Mouse (Mus musculus): ENCODE measurements around the gene Itpkc. TPM values are rescaled to one million over a fixed set of nuclear protein-coding genes. Genes with fewer than 3 reads are reported as not detected.

Itpkc gene
- total RNA-seq, 1 experiment = 10.5 TPM

DNA sequence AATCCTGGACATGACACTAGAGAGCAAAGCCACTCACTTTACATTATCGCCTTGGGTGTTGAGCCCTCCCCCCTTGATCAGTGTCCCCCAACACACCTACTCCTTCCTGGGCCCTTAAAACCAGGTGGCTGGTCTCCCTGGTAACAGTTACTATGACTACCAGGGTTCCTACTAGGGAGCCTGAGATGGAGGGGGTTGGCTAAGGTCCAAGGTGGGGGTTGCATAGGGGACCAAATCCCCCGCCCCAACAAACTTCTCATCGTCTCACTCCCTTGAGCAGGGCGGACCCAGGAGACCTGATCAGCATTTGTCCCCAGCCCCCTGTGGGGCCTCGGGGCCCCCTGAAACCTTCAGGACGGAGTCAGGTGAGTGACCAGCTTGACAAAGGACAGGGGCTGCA lies 33.4 kb upstream of the Itpkc start:
- Histone ChIP-seq H3K9me3 (ENCODE audit: control insufficient read depth, insufficient read depth, low read depth, low read length) (no peaks in the 10 kb centered on the region), H3K4me1 (ENCODE audit: control insufficient read depth in 2 of 2, insufficient read depth in 2 of 2, low read length in 2 of 2, poor library complexity in 1 of 2) (peaks cover 2 to 19% of the 10 kb centered on the region in 2 experiments; a peak in 2 of 4 replicates), H3K4me3 (ENCODE audit: insufficient read depth in 1 of 2, low read depth in 1 of 2, low read length in 2 of 2, poor library complexity in 1 of 2, severe bottlenecking in 1 of 2) (no peak overlapping the region), H3K36me3 (ENCODE audit: control insufficient read depth, insufficient read depth, low read length, poor library complexity, severe bottlenecking) (peaks cover 4% of the 10 kb centered on the region; the same call in 1 of the 2 replicates), H3K9ac (ENCODE audit: insufficient read depth, low read depth, low read length, poor library complexity, severe bottlenecking) (no peak overlapping the region), H3K27ac (ENCODE audit: insufficient read depth, low read depth, low read length, poor library complexity, severe bottlenecking) (no peak overlapping the region)
- DNase-seq (ENCODE audit: low read depth, low spot score) = no peak
- in situ Hi-C loops (cut with MboI; ENCODE audit: low sequenced_read_pairs in 2 of 2, unreplicated experiment in 2 of 2) = no loop called here
- TF ChIP-seq HCFC1 (IDR thresholded peaks at IDR 0.05; ENCODE audit: borderline replicate concordance, insufficient read depth, low read length) (no peak), CHD2 (IDR thresholded peaks at IDR 0.05; ENCODE audit: low read depth, low read length) (no peak), ZC3H11A (IDR thresholded peaks at IDR 0.05; ENCODE audit: borderline replicate concordance, low read depth, low read length) (no peak), ZNF384 (IDR thresholded peaks at IDR 0.05; ENCODE audit: low read depth, low read length) (no peak), MAFK (IDR thresholded peaks at IDR 0.05; ENCODE audit: insufficient read depth, low read depth, low read length) (no peak)

DNA sequence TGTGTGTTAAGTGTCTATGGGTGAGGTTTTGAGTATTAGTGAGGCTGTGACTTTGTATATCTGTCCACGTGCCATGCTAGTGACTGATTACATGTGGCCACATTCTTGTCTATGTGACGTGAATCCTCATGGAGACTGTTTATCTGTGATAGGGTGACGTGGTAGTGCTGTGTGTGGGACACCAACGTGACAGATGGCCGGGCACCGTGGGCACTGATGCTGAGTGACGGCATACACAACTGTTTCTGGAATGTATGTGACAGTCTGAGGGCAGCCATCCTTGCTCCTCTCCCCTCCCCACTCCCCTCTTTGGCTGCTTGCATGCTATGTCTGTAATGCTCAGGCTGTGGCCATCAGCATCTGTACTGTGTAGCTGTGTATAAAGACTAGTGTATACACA lies 32.4 kb upstream of the Itpkc start:
- TF ChIP-seq ZNF384 (IDR thresholded peaks at IDR 0.05; ENCODE audit: low read depth, low read length) (no peak), ZC3H11A (IDR thresholded peaks at IDR 0.05; ENCODE audit: borderline replicate concordance, low read depth, low read length) (no peak), CHD2 (IDR thresholded peaks at IDR 0.05; ENCODE audit: low read depth, low read length) (no peak), MAFK (IDR thresholded peaks at IDR 0.05; ENCODE audit: insufficient read depth, low read depth, low read length) (no peak), HCFC1 (IDR thresholded peaks at IDR 0.05; ENCODE audit: borderline replicate concordance, insufficient read depth, low read length) (no peak)
- H3K9me3 ChIP-seq (ENCODE audit: control insufficient read depth, insufficient read depth, low read depth, low read length) = no peaks in the 10 kb centered on the region
- H3K4me3 ChIP-seq (ENCODE audit: insufficient read depth in 1 of 2, low read depth in 1 of 2, low read length in 2 of 2, poor library complexity in 1 of 2, severe bottlenecking in 1 of 2) = no peak overlapping the region
- DNase-seq (ENCODE audit: low read depth, low spot score) = no peak
- in situ Hi-C loops (cut with MboI; ENCODE audit: low sequenced_read_pairs in 2 of 2, unreplicated experiment in 2 of 2) = no loop called here
- peaks cover 4% of the 10 kb centered on the region; the same call in 1 of the 2 replicates for H3K36me3 ChIP-seq (ENCODE audit: control insufficient read depth, insufficient read depth, low read length, poor library complexity, severe bottlenecking)
- H3K9ac ChIP-seq (ENCODE audit: insufficient read depth, low read depth, low read length, poor library complexity, severe bottlenecking) = no peak overlapping the region
- H3K27ac ChIP-seq (ENCODE audit: insufficient read depth, low read depth, low read length, poor library complexity, severe bottlenecking) = no peak overlapping the region
- H3K4me1 ChIP-seq (ENCODE audit: control insufficient read depth in 2 of 2, insufficient read depth in 2 of 2, low read length in 2 of 2, poor library complexity in 1 of 2) = peaks cover 2 to 13% of the 10 kb centered on the region in 2 experiments; a peak in 2 of 4 replicates

DNA sequence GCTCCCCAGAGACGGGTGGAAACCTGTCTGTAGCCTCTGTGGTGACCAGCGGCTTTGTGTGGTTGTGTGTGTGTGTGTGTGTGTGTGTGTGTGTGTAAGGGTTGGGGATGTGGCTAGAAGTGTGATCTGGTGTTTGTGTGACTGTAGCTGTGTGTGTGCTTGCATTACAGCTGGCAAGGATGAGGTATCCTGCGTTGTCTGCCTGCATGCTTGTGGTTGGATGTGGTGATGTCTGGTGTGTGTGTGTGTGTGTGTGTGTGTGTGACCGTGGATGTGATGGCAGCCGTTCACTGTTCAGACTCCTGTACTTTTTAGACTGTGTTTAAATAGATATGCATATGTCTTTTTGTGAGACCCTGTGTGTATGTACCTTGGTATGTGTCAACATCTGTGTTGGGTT lies 31.3 kb upstream of the Itpkc start:
- Histone ChIP-seq H3K9ac (ENCODE audit: insufficient read depth, low read depth, low read length, poor library complexity, severe bottlenecking) (peak overlapping the region; percentile 21), H3K9me3 (ENCODE audit: control insufficient read depth, insufficient read depth, low read depth, low read length) (no peaks in the 10 kb centered on the region), H3K36me3 (ENCODE audit: control insufficient read depth, insufficient read depth, low read length, poor library complexity, severe bottlenecking) (peaks cover 4% of the 10 kb centered on the region; the same call in 1 of the 2 replicates), H3K4me3 (ENCODE audit: insufficient read depth in 1 of 2, low read depth in 1 of 2, low read length in 2 of 2, poor library complexity in 1 of 2, severe bottlenecking in 1 of 2) (peak overlapping the region; percentile 84 to 90), H3K27ac (ENCODE audit: insufficient read depth, low read depth, low read length, poor library complexity, severe bottlenecking) (no peak overlapping the region; the same call in 1 of the 2 replicates), H3K4me1 (ENCODE audit: control insufficient read depth in 2 of 2, insufficient read depth in 2 of 2, low read length in 2 of 2, poor library complexity in 1 of 2) (peaks cover 2 to 11% of the 10 kb centered on the region in 2 experiments; a peak in 2 of 4 replicates)
- no peak for DNase-seq (ENCODE audit: low read depth, low spot score)
- no peak for TF ChIP-seq CHD2 (IDR thresholded peaks at IDR 0.05; ENCODE audit: low read depth, low read length)
- no peak for TF ChIP-seq HCFC1 (IDR thresholded peaks at IDR 0.05; ENCODE audit: borderline replicate concordance, insufficient read depth, low read length)
- no peak for TF ChIP-seq ZC3H11A (IDR thresholded peaks at IDR 0.05; ENCODE audit: borderline replicate concordance, low read depth, low read length)
- no peak for TF ChIP-seq MAFK (IDR thresholded peaks at IDR 0.05; ENCODE audit: insufficient read depth, low read depth, low read length)
- TF ChIP-seq ZNF384 (IDR thresholded peaks at IDR 0.05; ENCODE audit: low read depth, low read length) = no peak
- in situ Hi-C loops (cut with MboI; ENCODE audit: low sequenced_read_pairs in 2 of 2, unreplicated experiment in 2 of 2) = no loop called here

DNA sequence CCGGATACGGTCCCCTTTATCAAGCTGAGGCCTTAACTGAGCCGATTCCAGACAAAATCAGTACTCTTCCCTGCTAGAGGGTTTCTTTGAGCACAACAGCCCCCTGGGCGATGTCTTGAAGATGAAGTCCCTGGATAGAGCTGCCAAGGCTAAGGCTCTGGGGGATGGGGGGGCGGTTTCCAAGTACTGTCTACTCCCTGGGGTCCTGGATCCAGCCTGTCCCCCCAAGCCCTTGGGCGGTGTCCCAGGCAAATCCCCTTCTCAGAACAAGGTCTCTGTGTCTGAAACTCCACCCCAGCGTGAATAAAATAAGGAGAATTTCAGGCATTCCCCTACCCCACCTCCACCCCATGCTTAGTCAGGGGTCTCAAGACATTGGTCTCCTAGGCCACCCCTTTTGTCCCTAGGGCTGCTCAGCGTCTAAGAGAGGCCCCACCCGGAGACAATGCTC lies 30.8 kb upstream of the Itpkc start:
- DNase-seq (ENCODE audit: low read depth, low spot score) = no peak

More for the DNA sequence above, 30.8 kb upstream of the Itpkc start:
- Histone ChIP-seq H3K9me3 (ENCODE audit: control insufficient read depth, insufficient read depth, low read depth, low read length) (no peaks in the 10 kb centered on the region), H3K4me1 (ENCODE audit: control insufficient read depth in 2 of 2, insufficient read depth in 2 of 2, low read length in 2 of 2, poor library complexity in 1 of 2) (peaks cover 2 to 9% of the 10 kb centered on the region in 2 experiments; a peak in 2 of 4 replicates), H3K27ac (ENCODE audit: insufficient read depth, low read depth, low read length, poor library complexity, severe bottlenecking) (no peak overlapping the region), H3K9ac (ENCODE audit: insufficient read depth, low read depth, low read length, poor library complexity, severe bottlenecking) (peak overlapping the region; percentile 80), H3K4me3 (ENCODE audit: insufficient read depth in 1 of 2, low read depth in 1 of 2, low read length in 2 of 2, poor library complexity in 1 of 2, severe bottlenecking in 1 of 2) (peak overlapping the region; percentile 84 to 90), H3K36me3 (ENCODE audit: control insufficient read depth, insufficient read depth, low read length, poor library complexity, severe bottlenecking) (peaks cover 4% of the 10 kb centered on the region; the same call in 1 of the 2 replicates)
- TF ChIP-seq CHD2 (IDR thresholded peaks at IDR 0.05; ENCODE audit: low read depth, low read length) = no peak
- TF ChIP-seq ZC3H11A (IDR thresholded peaks at IDR 0.05; ENCODE audit: borderline replicate concordance, low read depth, low read length) = no peak
- TF ChIP-seq MAFK (IDR thresholded peaks at IDR 0.05; ENCODE audit: insufficient read depth, low read depth, low read length) = no peak
- TF ChIP-seq ZNF384 (IDR thresholded peaks at IDR 0.05; ENCODE audit: low read depth, low read length) = no peak
- TF ChIP-seq HCFC1 (IDR thresholded peaks at IDR 0.05; ENCODE audit: borderline replicate concordance, insufficient read depth, low read length) = no peak
- in situ Hi-C loops (cut with MboI; ENCODE audit: low sequenced_read_pairs in 2 of 2, unreplicated experiment in 2 of 2) = no loop called here
